Mouse (Mus musculus) c-Kit-positive CD71-positive TER-119-positive erythroid progenitor cells, embryonic 14.5 days (primary cell): ENCODE data around the gene Zfp454.
A peak's percentile ranks its signal among the peaks of the same experiment; 100 is the strongest.

Experiments
- DNase-seq: peaks from one replicate; pipeline ENCODE4 v3.0.0-alpha.2; 2013; ENCODE audit warnings: low spot score

Gene Zfp454

DNA sequence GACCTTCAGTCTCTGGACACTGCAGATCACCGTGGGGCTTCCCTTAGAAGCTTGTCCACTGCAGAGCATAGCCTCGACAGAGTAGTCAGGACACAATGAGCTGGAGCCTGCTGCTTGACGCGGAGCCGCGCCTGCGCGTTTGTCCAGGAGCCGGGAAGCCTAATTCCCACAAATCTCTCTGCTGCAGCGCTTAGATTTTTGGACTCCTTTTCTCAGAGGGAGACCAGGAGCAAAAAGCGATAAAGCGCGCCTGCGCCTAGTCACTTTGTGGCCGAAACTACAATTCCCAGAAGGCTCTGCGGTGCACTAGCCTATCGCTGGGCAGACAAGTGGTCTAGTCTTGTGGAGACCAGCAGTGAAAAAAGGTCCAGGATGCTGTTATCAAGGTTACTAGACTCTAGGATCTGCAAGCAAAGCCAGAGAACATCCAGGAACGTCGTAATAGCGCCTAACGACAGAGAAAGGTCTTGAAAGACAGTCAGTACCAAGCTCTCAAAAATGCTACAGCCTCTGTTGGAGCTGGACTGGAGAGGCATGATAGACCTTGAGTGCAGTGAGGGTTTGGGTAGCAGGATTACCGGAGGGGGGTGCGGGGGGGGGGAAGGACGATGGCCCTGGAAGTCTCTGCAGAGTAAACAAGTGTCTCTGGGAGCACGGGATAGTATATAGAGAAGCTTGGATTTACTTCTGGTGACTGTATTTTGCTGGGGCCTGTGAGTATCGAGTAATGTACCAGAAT lies at the start of gene Zfp454:
Zfp454 (minus strand) TSS at position 262 of the 739 bp plus-strand sequence.
- no peak for DNase-seq

DNA sequence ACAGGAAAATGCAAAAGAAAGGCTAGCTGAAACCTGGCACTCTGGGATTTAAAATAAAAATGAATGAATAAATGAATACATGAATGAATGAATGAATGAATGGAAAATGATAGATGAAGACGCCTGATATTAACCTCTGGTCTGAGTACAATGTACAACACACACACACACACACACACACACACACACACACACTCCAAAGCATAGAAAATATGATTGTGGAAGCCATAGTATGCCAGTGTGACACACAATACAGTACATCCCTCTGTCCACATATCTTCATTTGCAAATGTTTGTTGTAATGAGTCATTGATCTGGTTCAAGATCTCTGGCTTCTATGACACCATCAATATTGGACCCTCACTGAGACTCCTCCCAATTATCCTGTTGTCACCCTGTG lies 44.6 kb upstream of the Zfp454 start:
- DNase-seq, result no peak

DNA sequence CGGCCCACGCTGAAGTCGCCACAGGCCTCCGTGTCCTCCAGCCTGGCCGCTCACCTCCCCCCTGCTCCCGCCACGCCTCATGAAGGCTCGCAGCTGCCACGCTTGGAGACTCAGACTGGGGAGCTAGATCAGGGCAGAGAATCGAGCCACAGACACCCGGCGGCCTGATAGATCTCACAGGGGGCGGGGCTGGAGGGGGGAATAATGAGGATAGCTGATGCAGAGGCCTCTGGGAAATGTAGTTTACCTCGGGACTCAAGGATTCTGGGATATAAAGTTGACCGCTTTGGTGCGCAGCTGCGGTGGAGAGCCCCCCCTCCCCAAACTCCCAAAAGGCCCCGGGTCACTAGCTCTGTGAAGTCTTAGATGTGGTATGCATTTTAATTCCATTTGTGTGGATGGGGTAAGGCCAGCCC lies 44.0 kb upstream of the Zfp454 start, which contains the start of gene Zfp354b:
Zfp354b (minus strand) TSS at position 183 of the 416 bp plus-strand sequence.
- peak; percentile 32 for DNase-seq

DNA sequence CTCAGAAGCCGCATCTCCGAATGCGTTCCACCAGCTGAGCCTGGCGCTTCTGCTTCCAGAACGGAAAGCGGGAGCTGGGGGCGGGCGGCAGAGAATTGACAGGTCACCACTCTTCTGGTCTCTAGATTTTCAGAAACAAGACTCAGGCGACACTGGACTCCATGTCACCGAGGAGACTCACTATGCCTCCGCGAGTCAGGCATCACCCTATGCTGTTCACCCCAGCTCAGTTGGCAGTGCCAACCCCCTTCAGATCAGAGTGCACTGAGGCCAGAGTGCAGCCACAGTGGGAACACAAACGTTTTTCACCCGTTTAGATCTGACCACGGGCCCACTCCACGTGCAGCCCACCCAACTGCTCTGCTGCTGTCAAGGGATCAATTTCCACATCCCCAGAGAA lies 43.6 kb upstream of the Zfp454 start:
- no peak for DNase-seq

DNA sequence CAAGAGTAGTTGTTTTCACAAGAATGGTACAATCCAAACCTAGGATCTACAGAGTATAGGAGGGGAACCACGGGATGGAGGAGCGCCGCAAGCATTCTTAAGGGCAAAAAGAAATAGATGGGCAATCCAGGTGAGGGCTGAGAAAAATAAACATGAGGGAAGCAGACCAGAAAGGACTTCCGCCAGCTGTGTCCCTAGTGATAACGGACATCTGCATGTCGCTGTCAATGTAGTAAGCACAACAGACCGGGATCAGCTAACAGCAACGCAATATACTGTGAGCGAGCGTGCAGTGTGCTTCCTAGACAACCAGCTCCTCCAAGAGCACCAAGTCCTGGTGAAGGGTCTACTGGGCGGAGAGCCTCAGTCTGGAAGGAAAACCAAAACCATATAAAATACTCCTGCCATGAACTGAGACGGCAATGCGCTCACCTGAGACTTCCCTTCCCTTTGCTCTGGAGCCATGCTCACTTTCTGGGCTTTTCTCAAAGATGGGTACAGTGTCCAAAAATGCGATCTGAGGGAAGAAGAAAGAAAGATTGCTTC lies 43.1 kb upstream of the Zfp454 start:
- DNase-seq, result no peak

DNA sequence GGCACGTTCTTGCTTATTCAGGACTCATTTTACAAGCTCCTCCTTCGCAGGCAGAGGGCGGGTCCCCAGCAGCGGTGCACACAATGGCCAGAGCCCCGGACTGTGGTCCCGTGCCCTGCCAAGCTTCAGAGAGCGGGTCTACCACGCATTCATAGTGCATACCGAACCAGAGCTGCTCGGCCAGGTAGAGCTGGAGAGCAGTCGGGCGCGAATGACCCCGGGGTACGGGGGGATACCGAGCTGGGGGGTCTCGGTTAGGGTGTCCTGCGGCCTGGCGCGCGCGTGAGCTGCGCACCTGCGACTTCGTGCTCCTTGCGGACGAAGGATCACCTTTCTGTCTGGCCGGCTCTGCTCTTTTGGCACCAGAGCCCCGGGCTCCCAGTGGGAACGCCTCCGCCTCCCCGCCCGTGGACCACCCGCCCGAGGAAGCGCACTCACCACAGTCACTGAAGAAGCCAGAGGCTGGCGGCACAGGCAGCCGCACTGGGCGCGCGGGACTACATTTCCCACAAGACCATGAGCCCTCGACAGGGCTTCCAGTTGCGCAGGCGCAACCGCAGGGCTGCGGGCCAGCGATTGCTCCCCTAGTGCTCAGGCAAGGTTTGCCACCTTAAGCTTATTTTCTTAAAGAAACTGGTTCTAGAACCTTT lies 28.3 kb upstream of the Zfp454 start, which contains the start of gene Zfp2:
Zfp2 (minus strand) TSS at position 495 of the 650 bp plus-strand sequence.
- peak; percentile 76 for DNase-seq

DNA sequence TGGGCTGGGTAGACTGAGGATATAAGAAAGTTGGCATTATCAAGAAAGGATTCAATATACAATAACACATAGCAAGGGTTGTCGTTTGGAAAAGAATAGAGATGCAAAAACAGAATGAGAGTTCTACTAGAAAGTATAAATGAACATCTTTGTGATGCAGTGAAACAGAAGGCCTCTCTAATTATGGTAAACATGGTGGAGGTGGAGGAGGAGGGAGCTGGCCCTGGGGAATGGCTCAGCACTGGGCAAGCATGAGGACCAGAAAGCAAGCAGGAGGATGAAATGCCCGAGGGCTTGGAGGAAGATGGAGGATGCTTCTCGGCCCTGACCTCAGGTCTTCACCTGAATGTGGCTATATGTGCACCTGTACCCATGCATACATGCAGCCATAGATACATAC lies 27.0 kb upstream of the Zfp454 start:
- no peak for DNase-seq

DNA sequence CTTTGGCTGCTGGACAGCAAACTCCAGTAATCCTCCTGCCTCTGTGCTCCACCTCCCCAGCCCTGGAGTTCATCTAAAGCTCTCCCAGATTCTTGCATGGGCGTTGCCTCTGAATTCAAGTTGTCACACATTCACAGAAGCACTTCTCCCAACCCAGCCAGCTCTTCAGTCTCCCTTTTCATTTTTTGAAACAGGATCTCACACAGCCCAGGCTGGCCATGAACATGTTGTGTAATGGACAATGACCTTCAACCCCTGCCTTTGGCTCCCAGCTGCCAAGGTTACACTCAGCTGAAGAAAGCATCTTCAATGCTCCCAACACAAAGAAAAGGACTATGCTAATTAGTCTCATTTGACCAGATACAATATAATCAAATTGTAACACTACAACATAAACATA lies 25.9 kb upstream of the Zfp454 start:
- DNase-seq, result no peak

DNA sequence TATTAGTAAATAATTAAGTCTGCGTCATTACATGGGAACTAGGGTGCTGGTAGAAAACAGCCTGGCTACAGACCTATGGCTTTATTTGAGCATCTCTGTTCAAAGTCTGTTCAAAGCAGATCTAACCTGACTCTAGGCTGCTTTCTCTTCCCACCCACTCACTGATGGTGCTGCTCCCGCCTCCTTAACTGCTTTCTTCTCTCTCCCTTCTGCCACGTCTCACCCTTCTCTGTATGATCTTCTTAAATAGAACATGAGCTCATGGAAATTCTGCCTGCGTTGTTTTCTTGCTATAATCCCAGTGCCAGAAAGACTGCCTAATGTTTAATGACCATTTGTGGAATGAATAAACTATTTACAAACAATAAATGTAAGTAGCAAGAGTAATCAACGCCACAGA lies 20.7 kb upstream of the Zfp454 start:
- DNase-seq, result no peak

DNA sequence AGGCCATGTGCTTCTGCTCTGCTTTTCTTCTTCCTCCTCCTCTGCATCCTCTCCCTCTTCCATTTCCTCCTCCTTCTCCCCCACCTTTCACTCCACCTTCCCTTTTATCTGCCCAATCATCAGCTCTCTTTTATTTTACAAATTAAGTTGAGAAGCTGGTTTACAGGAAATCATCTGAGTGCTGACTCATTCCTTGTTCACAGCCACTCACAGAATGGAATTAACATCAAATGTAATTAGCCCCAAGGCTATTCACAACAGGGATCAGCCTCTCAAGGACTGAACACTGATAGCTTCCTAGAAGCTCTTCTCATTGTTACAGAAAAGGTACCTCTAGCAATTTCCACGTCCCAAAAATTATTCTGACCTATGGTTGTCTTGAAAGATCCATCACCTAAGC lies 9.9 kb upstream of the Zfp454 start:
- DNase-seq, result no peak

DNA sequence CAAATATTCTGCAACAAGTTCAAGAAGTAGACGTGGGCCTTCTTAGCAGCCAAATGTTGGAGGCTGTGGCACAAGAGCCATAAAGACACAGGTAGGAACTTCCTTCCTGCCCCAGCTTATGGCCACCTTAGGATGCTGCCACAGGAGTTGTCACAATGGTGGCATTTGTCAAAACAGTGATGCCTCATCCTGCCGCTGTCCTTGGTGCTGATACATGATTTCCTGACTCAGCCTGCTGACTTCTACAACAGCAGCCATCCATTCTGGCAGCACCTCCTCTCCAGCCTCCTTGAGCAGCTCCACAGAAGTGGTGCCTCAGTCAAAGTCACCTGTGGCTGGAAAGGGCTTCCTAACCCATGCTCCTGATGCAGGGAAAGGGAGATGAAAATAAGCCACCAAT lies 5.0 kb upstream of the Zfp454 start:
- no peak for DNase-seq

DNA sequence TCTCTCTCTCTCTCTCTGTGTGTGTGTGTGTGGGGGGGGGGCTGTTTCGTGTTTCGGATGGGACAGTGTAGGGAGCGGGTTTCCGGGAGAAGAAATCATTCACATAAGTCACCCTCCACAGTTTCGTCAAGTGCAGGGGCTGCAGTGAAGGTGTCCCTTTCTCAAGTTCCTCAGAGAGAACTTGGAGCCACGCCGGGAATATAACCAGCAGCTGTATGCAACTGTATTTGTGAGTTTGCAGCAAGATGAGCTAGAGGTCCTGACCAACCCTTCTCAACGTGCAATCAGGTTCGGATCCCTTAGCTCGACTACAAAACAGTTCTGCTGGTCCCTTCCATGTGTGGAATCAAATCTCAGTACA lies 538 bp downstream of the Zfp454 start:
- no peak for DNase-seq

DNA sequence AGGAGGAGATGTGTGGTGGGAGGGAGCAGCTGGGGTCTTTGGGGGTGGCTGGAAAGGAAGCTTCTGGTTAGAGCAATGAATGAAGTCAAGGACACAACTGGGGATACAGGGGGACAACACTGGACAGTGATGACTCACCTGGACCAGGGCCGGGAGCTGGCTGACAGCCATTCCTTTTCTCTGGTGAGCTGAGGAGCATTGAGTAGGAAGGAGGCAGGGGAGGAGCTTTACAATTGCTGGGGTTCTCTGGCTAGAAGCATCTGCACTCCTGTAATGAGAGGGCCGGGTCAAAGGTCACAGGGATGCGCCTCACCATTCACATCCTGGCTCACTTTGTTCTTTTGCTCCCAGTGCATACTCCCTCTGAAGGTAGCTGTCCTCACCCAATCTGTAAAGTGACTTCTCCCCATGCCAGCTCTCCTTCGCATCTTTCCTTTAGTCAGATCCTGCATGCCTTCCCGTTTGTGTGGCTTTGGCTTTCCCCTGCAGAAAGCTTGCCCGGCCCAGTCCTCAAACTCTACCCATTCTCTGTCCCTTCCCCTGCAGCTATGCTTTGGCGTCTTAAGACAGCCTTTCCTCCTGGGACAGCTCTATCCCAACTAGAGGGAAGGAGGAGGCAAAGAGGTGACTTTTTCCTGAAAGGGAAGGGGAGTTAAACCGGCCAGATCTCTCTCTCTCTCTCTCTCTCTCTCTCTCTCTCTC lies 1.1 kb downstream of the Zfp454 start:
- DNase-seq, result no peak

DNA sequence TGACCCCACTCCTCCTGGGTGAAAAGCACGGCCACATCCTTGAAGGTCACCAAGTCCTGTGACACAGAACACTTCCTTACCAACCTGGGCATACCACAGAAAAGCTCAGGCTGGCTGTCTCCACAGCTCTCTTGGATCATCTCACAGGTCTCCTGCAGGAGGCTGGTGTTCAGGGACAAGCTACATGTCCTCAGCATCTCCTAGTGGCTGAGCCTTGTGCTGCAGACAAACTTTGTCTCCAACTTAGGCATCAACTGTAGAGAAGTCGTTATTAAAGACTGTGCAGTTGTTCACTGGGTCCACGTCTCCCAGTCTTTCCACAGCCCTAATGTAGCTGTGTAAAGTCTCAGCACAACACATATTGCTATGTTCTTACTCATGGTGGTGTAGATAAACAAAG lies 3.7 kb downstream of the Zfp454 start:
- no peak for DNase-seq

DNA sequence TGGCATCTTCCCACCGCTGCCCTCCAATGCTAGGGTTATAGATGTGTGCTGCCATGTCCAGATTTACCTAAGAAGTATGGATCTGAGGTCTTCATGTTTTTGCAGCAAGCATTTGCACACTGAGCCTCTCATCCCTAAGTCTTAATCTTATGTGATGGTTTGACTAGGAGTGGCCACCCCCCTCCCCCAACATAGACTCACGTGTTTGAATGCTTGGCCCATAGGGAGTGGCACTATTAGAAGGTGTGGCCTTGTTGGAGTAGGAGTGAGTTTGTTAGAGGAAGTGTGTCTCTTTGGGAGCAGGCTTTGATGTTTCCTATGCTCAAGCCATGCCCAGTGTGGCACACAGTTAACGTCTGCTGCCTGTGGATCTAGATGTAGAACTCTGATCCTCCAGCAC lies 8.8 kb downstream of the Zfp454 start:
- DNase-seq, result no peak

DNA sequence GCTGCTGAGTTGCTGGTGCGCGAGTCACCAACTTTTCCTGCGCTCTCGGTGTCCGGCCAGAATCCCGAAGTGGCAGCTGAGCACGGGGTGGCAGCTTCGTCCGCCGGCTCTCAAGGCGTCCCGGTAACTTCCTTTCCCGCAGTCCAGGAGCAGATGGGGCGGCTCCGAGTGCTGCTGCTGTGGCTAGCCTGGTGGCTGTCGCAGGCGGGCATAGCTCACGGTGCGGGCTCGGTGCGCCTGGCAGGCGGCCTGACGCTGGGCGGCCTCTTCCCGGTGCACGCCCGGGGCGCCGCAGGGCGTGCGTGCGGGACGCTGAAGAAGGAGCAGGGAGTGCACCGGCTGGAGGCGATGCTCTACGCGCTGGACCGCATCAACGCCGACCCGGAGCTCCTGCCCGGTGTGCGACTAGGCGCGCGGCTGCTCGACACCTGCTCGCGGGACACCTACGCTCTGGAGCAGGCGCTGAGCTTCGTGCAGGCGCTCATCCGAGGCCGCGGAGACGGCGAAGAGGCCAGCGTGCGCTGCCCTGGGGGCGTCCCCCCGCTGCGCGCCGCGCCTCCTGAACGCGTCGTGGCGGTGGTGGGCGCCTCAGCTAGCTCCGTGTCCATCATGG lies 36.4 kb downstream of the Zfp454 start:
- DNase-seq, result no peak

DNA sequence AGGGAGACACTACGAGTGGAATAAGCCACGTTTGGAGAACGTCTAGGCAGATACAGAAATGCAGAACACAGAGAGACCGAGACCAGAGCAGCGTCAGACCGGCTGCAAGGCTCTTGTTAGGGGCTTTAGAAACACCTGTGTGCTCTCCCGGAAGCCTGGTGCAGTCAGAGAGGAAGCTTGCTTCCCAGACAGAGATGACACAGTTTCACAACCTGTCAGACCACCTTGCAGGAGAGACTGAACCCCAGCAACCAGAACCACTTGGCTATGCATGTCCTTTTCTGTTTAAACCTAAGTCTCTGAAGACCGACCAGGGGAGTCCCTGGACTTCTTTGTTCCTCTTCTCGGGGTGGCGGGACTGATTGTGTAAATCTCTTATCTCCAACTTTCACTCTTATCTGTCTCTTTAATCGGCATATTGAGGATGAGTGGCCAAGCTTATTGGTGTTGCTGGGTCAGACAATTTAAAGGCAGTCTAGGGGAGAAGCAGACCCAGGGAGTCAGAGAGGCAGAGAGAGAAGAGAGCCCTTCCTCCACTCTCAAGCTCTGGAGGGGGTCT lies 37.2 kb downstream of the Zfp454 start, which contains the start of gene Grm6:
Grm6 (plus strand) TSS at position 509 of the 559 bp plus-strand sequence.
- DNase-seq, result no peak

DNA sequence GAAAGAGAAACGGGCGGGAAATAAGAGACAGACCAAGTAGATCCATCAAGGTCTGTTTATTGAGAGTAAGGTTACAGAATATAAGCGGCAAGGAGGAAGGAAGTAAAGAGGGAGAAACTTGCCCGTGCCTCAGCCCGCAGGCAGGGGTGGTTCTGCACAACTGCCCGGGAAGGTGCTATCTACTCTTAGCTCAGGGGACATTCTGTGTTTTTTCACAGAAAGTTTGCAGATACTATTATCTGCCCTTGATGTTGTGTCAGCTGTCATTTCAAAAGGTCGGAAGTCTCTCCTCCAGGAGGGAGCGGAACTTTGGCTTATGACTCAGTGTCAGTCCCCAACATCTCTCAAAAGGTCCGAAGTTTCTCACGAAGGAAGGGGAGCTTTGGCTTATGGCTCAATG lies 38.1 kb downstream of the Zfp454 start:
- no peak for DNase-seq

DNA sequence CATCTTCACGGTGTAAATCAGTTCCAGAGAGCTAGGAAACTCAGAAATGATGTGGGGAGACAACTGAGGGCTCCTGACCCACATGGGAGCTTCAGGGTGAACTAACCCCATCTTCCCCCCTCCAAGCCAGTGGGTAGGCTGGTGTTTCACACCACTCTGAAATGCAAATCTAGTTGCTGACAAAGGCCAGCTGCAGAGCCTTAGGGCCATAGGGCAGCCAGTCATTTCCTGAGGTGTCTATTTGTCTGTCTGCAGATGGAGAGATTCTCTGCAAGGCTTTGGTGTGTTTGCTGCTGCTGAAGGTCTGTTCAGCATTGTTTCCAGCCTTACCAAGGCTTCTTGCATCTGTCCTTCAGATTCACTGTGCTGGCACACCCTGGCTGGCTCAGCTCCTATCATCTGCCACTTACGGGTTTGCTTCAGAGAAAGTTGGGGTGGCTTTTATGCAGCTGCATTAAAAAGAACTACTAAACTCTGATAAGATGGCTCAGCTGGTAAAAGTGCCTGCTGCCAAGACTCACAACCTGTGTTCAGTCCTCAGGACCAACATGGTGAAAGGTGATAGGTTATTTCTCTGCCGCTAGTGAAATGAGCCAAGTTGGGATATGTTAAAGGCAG lies 38.8 kb downstream of the Zfp454 start:
- no peak for DNase-seq

DNA sequence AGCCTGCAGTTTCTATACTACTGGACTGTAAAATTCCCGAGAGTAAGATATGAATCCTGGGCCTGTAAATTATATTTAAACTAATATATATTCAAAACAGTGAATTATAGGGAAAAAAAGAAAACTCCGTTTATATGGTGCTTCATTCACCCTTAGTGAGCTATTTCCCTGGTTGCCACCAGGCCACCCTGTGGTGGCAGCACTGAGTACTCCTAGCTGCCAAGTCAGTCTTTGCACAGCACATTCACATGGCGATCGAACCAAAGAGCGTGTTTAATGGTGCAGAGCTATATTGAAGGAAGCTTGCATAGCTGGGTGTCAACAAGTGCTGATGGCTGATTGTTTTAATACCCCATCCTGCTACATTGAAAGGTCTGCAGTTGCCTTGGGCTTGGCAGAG lies 40.4 kb downstream of the Zfp454 start:
- DNase-seq, result no peak

DNA sequence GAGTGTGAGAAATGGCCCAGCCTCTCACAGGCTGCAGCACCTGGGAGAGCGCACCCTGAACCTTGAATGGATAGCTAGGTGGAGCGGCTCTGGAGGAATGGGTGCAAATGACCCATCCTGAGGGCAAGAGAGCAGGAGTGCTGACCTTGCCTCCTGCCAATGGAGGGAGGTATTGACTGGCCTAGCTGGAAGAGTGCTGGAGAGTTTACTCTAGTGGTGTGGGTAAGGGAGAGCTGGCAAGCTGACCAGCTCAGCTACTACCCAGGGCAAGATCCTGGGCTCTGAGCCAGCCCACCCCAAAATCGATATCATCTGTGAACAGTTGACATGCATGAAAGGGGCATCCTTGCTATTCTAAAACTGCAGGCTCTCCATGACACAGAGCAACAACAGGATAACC lies 41.5 kb downstream of the Zfp454 start:
- no peak for DNase-seq
